Mouse (Mus musculus) CD4-positive, CD25-positive, alpha-beta regulatory T cell, adult 4 months (primary cell): ENCODE data around the gene Dact1. TPM values are rescaled to one million over a fixed set of nuclear protein-coding genes. Genes with fewer than 3 reads are reported as not detected.

Experiments
- ATAC-seq: one replicate; pipeline ENCODE4 v1.8.0; 2017
- polyA plus RNA-seq, 2 experiments: library from polyadenylated mRNA; unstranded; fragments of 100-300 nt; shearing (Covaris generic); gene quantifications; one replicate each; pipeline ENCODE4 v1.2.1; 2017

Dact1 gene
- polyA plus RNA-seq, 2 experiments from 2014 or later = not detected

DNA sequence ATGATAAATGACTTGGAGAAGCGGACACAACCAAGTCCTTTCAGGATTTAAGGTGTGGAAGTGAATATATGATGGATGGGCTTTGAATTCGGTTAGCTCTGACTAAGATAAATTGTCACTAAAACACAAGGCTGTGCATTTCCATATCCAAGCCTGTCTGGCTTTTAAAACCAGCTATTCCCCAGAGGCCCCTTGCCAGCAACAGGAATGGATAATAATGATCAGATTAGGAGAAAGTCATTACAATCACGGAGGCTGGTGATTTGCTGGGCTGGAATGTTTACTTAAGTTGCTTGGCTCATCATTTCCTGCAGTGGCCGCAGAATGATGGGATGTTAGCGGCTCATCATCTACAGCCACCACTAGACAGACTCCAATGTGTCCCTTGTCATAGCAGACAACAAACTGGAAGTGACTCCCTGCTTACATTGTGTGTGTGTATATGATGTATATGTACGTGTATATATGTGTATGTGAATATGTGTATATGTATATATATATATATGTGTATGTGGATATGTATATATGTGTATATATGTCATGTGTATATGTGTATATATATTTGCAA is 28.3 kb downstream of the Dact1 start:
- no peak for ATAC-seq

DNA sequence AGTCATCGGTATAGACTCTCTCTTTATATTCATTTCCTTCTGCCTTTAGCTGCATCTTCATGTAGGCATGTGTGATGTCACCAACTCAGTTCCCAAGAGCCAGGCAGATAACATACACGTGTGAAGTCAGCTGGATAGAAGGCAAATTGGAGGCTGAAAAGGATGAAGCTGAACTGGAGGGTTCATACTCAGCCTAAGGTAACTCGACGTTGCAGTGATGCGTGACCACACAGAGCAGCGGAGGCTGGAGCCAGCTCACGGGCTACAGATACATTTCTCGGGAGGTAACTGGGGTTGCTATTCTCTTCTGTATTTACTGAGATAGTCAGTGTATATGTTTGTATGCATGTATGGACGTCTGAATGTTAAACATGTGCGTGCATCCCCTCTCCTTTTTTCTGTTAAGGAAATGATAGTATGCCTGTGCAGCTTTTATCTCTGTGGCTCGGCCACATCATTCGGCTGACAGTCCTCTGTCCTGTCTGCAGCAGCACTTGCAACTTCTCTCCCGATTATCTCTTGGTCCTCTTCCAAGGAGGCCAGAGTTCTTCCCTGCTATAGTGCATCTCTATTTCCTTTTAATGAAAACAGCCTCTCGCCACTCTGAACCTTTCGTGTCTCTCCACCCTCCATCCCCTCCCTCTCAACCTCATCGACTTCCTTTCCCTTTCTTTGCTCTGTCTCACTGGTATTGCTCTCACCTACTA is 29.6 kb downstream of the Dact1 start:
- ATAC-seq = no peak

DNA sequence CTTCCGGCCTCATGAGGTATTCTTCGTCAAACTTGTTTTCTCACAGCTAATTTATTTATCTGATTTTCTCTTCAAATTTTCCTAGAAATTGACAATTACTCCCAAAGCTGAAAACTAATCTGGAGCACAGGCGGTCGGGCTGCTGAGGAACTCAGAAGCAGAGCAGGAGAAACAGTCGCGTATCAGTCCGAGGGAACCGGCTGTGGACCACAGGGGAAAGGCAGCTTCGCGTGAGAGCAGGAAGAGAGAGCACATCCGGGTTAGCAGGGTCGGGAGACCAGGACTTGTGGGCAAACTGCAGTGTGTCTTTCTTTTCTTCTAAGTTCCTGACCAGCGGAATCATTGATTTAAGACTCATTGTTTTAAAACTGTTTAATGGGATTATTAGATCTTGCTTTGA is 32.7 kb downstream of the Dact1 start:
- ATAC-seq = no peak

DNA sequence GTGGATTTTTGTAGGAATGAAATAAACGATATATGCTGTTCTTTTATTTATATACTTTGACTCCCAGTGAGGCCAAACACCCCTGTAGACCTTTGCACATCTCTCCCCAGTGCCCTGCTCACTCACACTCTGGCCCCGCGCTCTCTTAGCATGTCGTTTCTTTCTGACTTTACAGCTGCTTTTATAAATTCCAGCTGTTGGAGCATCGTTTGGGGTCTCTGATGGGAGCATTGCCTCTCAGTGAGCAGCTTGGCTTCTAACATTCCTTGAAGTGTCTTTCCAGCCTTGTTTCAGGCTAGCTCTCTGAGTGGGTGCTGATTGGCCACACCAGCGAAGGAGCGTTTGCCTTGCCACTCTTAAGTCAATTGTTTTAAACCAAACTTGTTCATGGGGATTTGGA is 35.8 kb downstream of the Dact1 start:
- no peak for ATAC-seq

DNA sequence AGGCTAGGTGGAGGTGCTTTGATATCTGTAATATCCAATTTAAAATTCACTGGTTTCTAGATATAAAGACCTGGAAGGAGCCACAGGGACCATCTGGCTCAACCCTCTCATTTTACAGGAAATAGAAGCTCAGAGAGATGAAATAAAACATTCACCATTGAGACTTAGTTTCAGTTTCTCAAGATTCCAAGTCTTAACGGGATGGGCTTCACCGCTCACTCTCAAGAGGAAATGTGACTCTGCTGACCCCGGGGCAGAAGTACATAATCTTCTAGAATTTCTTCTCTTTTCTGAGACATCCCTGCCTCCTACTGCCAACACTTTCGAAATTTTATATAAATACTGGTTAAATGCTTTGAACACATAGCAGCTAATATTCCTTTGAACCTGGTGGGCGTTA is 36.4 kb downstream of the Dact1 start:
- no peak for ATAC-seq

DNA sequence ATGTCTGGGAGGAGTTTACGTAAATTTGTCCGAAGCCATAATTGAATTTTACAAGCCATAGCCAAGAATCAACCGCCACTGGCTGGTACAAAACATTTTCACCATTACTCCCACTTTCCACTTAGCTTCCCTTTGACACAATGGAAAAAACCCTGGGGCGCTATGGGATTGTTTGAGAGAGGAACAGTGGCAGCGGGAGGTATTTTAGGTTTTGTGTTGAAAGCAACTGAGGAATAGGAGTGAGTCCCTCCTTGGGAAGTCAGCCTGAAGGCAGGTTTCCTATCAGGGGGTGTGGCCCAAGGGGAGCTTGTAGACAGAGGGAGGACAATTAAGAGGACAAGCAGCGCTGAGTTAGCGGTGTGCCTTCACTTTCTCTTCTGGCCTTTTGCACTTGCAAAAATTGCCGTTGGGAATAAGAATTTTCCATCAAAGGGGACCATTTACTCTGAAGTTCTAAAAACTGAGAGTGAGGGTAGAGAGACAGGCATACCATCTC is 38.8 kb downstream of the Dact1 start:
- ATAC-seq = no peak

DNA sequence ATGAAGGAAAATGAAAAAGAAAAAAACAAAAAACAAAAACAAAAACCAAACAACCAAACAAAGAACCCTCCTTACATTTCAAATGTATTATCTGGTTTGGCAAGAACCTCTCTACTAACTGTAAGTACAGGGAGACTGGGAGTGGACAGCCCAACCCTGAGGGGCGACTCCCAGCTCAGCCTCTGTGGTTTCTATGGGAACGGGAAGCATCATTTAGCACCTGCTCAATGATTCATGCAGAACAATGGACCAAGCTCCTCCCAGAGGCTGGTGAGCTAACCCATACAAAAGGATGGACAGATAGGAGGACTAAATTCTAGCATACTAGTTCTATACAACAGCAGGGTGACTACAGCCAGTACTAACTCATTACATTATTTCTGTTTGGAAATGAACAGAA is 40.4 kb downstream of the Dact1 start:
- ATAC-seq = no peak

DNA sequence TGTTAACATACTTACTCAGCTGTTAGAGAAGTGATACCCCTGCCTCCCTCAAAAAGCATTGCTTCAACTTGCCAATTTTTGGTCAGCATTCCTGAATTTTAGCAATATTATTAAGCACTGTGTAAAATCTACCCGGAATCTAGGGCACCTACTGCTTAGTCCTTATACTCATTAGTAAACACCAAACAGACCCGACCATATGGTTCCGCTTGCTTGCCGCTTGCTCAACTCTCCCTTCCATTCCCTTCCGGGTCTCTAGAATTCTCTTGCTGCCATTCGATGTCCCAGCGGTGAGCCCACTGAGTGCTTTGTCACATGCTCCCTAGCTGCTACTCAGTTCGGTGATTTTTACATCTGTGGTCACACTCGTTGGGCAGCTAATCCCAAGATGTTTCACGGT is 45.0 kb downstream of the Dact1 start:
- ATAC-seq = no peak

DNA sequence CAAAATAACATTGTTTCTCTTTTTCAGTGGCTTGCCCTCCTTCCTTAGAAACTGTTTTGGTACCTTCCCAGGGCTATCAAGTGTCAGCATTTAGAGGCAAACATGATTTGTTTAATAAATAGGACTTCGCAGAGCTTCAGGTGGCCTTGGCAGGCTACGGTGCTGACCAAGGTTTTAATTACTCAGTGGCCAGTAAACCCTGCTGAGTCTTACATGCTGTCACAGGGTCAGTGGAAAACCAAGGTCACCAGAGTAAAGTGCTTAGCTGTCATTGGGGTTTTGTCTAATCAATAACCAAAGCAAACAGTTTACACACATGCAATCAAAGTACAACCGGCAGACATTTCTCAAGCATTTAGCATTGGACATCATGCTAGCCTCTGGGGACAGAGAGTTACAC is 45.4 kb downstream of the Dact1 start:
- no peak for ATAC-seq

DNA sequence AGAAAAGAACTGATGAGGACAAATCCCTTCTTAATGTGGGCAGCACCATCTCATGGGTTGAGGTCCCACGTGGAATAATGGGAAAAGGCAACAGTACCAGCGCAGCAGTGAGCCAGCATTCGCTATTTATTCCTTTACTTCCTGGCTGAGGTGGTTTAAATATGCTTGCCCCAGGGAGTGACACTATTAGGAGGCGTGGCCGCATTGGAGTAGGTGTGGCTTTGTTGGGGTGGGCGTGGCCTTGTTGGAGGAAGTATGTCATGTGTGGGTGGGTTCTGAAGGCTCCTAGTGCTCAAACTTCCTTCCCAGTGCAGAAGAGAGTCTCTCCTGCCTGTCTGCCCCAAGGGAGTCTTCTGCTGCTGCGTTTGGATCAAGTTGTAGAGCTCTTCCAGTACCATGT is 51.9 kb downstream of the Dact1 start:
- ATAC-seq = no peak

DNA sequence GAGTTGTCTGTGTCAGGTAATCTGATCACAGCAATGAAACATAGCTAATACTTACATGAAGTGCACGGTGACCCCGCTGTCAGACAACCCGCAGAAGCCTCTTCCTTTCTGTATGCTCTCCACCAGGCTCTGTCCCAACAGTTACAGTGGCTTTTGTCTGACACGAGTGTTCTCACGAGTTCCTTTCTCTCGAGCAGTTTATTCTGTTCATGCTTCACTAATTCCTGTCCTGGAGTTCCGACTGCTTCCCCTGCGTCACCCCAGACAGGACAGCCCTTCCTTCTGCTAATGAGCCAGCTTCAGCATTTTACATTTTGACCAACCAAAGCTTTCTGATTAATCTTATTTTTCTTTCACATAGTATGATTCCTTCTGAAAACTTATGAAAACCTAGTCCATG is 52.7 kb downstream of the Dact1 start:
- no peak for ATAC-seq

DNA sequence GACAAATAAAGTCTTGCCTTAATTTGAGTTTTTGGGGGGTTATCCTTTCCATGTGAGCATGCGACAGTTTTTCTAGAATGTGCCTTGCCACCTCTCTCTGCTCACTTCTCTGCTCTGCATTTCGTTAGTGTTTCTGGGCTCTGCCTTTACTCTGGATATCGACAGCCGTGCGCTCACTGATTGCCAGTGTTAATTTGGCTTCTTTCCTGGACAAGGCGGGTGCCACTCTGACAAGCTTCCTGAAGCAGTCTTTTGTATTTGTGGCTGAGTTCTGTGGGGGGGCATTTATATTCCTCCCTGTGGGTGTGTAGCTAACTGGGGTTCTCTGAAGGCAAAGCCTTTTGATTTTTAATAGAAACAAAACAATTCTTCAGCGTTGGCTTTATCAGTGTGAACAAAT is 54.4 kb downstream of the Dact1 start:
- no peak for ATAC-seq

DNA sequence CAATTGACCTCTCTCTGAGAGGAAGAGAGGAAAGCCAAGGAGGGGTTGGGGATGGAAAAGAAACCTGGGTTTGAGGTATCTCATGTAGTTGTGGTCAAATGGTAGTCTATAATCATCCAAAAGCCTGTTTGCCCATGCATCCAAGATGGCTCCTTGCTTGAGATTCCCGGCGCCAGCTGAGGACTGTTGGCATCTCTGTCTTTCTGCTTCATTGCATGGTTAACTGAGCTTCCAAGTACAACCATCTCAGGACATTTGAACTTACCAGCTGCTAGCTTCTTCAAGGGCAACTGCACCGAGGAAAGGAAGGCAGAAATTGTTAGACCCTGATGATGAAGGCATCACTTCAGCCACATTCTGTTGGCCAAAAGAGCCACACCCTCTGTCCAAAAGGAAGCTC is 54.8 kb downstream of the Dact1 start:
- ATAC-seq = no peak

DNA sequence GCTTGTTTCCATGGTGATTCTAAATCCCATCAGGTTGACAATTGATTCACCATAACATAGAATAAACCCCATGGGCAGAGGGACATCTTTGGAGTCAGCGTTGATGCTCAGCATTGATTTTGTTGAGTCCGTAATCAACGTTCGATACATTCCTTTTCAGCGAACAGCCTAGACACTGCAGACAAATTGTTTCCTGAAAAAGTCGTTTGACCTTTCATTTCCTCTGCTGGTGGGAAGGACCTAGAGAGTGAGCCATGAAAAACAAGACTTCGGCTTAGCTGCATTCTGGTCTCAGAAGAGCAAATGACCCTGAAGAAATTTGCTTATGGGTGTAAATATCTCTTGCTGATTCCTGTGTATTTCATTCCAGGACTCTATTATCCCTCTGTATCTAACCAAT is 55.5 kb downstream of the Dact1 start:
- ATAC-seq = no peak

DNA sequence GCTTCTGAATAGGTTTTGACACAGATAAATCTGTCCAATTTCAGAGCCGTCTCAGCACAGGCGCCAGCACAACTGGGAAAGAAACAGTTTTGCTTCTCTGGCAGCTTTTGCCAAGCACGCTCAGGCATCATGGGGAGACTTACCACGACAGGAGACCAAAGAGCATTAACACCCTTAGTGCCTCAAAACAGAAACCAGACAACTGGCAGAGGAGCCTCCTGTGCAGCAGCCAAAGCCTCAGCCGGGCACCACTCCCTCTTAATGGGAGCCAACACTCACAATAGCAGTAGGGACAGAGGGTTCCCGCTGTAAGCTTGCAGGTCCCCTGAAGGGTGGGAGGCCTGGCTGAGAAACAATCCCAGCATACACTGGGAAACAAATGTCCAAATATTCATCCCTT is 56.5 kb downstream of the Dact1 start:
- ATAC-seq = no peak

DNA sequence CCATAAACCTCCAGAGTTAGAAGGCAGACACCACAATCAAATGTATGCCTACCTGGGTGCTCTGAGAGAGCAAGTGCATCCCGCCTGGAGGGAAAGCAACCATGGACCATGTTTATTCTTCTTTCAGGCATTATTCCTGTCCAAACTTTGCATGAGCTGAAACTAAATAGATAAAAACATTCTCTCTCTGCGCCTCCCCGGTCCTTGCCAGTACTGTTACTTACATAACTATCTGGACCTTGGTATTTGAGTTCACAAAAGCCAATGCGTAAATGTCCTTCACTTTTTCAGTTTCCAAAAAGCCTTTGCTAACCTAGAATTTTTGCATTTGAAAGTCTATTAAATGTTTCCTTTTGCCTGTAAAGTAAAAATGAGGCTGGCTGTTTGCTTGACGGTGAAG is 58.9 kb downstream of the Dact1 start:
- no peak for ATAC-seq

Other genes with a start within 250 kb of the Dact1 start
- gene Tomm20l, start 198.5 kb upstream of the Dact1 start, polyA plus RNA-seq = not detected
- 10 to 100 TPM; 37.7 to 41.5 TPM for gene Timm9, start 173.2 kb upstream of the Dact1 start, polyA plus RNA-seq
- 10 to 100 TPM in 1 of 2 experiments, 1 to 10 TPM in 1; 7.8 to 13.4 TPM for gene 2700049A03Rik, start 173.0 kb upstream of the Dact1 start, polyA plus RNA-seq